Mouse (Mus musculus) WW6 (cell line): ENCODE measurements around the gene Gm11437.

Source experiments
- DNase-seq: peaks from one replicate; pipeline ENCODE4 v3.0.0-alpha.2; 2013; ENCODE audit warnings: low read depth, low spot score

Gm11437 gene

DNA sequence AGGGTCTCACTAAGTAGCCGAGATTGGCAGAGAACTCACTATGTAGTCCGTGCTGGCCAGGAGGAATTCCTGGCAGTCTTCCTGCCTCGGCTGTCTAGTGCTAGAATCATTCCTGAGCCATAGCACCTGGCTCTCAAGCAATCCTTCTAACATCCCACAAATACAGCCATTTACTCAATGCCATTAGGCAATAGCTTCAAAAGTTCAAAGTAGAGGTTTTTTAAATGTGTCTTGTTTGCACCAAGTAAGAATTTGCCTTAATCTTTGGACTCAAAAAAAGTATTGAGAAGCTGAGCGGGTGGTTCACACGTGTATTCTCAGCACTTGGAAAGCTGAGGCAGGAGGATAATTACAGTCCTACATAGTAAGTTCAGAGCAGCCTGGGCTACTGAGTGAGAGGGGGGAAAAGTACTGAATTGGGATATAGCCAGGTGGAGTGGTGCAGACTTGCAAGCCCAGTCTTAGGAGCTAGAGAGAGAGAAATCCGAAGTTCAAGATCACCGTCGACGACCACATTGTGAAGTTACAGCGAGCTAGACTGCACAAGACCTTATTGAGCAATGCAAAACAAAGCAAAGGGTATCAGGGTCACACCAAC is 22.0 kb downstream of the Gm11437 start:
- no peak for DNase-seq

DNA sequence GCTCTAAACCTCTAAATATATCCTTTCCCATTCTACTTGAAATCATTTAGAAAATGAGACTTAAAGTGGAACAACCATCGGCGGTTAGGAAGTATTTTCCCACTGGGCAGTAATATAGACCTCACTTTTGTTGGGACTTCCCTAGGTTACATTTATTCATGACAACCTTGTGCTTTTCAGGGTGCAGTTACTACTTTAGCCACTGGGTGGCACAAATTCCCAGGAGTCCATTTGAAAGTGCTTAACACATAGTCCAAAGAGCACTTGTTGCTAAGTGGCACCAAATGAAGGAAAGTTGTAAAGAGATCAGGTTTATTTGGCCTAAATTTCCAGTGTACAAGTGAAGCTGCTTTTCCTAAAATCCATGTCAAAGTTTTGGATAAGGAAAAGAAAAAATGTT is 25.5 kb downstream of the Gm11437 start:
- peak; percentile 71 for DNase-seq

DNA sequence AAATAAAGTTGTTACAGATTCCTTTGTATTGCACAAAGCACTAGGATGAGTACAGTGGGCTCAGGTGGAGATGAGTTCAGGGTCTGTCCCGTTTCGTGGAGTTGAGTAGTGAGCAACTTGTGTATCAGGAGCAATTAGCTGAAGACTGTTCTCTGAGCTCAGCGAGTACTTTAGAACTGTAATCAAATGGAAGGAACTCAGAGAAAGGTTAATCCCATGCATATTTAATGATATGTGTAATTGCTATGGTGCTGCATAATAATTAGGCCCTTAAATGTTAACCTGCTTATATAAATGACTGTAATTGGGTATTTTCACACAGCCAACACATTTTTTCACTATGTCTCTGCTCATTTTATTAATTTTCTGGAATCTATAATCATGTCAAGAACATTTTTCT is 30.8 kb downstream of the Gm11437 start:
- DNase-seq: no peak

DNA sequence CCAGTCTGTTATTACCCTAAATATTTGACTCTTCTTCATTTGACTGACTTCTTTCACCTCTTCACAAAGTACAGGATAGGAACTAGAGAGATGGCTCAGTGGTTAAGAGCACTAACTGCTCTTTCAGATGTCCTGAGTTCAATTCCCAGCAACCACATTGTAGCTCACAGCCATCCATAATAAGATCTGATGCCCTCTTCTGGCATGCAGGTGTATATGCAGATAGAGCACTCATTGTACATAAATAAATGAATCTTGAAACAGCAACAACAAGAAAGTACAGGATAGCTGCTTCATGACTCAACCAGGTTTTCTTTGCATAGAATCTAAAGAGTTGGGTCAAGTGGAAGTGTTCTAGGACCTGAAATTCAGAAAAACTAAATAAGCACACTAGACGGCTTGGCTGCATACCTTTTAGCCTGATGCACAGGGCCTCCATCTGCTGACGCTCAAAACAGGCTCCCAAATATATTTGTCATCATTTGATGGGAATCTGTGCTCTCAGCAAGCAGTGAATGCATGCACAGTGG is 32.9 kb downstream of the Gm11437 start:
- DNase-seq: no peak

DNA sequence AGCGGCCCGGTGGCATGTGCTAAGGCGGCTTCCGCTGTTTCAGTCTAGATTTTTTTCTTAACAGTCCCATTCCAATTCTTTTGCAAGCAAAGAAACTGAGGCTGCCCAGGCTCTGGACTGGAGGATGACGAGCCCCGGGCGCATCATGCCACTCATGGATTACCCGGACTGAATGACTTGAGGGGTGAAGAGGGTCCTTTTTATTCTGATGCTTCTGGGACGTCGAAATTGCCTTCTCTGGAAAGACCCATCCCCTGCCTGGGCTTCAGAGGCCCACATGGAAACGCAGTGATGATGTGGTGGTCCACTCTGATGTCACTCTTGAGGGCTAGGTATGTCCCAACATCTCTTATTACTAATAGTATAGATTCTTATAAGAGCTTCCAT is 37.5 kb downstream of the Gm11437 start:
- DNase-seq: no peak

DNA sequence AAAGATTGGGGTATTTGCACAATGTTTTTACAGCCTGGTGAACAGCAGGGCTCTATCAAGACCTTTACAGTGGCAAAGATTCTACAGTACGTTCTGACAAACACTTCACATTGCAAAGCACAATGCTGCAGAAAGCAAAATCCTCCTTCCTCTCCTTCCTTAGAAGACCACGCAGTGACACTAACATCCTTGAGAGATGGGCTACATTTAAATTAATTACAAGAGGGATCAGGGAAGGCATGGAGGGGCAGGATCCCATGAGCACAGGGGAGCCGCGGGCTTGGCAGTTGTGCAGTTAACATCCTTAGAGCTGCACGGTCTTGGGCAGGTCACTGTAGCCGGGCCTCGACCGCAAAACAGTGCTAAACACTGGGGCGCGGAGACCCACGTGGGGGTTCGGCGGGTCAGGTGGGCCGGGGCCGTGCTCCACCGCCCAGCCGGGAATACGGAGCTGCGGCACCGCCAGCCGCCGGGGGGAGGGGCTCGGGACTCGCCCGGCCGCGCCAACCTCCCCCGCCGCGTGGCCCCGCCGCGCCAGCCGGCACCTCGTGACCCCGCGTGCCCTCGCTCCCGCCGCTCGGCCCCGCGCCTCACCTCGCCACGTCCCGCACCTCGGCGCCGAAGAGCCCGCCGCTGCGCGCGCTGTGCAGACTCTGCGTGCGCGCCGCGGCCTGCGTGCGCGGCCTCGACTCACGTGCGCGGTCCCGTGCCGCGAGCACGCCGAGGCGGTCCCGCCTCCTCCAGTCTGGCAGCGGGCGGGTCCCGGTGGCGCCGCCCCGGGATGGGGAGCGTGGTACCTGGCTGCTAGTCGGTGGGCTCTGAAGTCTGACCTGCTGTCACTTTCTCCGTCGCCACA is 38.1 kb downstream of the Gm11437 start, which contains the start of the genes Tada2a and Acaca:
TSS of gene Tada2a (minus strand) at position 658 of the 856 bp plus-strand sequence.
TSS of gene Acaca (plus strand) at position 730 of the 856 bp plus-strand sequence.
- DNase-seq: peak; percentile 82

DNA sequence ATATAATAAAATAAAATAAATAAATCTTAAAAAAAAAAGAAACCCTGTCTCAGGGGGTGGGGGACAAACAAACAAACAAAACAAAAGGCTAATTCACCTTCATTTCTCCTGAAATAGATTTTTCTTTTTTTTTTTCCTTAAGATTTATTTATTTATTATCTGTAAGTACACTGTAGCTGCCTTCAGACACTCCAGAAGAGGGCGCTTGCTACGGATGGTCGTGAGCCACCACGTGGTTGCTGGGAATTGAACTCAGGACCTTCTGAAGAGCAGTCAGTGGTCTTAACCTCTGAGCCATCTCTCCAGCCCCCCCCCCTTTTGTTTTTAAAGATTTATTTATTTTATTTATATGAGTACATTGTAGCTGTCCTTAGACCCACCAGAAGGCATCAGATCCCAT is 39.3 kb downstream of the Gm11437 start:
- DNase-seq: no peak

DNA sequence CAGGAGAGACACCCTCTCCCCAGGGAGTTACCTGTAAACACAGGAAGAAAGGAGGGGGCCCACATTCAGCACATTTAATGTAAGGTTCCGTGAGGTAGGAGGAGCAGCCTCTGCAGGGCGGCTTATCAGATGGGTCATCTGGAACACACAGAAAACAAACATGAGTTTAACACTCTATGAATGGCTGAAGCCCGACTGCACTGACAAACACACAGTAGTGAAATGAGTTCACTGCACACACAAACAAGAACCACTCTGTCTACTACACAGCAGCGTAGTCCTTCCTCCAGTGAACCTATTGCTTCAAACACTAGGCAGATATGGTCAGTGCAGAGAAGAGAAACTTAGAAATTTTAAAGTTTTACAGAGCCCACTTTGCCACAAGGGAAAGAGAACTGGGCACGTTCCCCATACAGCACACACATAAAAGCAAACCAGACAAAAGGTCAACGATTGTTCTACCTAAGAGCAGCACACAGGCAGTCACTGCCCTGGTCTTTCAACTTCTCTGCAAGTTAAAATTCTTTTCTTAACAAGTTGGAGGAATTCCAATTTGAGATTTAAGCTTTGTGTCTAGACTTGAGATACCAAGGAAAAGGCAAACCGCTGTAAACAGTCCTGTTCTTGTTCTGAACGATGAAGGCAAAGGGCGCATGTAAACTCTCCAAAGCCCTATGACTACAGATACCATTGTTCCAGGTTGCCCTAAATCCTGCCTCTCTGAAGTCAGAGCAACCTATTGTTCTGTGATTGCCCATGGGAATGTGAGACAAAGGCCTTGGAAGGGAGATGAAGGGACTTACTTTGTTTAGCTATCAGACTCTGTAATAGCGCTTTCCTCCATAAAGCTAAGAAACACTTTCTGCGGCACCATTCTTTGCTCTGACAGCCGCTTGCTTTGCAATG is 46.0 kb downstream of the Gm11437 start:
- no peak for DNase-seq

DNA sequence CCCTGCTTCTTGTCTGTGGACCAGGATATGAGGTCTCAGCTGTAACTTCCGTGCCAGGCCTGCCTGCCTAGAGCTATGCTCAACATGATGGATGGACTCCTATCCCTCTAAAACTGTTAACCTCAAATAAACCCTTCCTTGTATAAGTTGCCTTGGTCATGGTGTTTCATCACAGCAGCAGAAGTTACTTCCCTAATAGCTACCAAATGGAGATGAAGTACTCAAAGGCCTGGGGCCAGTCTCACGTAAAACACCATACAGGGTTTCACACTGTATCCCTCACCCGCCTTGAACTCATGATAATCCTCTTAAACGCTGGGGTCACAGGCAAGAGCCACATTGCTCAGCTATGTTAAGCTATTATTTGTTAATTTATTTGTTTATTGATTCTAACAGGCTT is 49.8 kb downstream of the Gm11437 start:
- no peak for DNase-seq

DNA sequence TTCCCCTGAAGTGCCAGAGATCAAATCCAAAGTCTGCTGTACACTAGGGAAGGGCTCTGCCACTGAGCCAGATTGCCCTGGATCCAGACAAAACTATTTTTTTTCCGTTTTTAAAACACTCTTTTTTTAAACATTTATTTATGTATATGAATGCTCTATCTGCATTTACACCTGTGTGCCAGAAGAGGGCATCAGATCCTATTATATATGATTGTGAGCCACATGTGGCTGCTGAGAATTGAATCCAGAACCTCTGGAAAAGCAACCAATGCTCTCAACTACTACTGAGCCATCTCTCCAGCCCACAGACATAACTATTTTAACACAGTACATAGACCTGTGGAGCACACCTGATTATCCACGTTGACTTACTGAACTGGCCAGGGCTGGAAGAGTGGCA is 51.1 kb downstream of the Gm11437 start:
- DNase-seq: no peak

DNA sequence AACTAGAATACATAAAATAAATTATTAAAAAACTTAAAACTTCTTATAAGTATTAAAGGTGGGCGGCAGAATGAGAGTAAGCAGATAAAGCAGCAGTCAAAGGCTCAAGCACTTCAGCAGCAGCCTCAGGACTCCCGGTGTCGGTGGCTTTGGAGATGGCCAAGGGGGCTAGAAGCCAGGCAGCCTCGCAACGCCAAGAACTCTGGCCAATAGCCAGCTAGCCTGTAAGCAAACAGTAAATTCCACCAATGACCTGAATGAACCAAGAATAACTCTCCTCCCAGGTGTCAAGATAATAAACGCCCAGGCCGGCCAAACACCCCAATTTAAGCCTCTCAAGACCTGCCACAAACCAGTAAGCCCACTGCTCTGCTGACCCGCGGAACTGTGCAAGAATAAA is 51.6 kb downstream of the Gm11437 start:
- DNase-seq: no peak

DNA sequence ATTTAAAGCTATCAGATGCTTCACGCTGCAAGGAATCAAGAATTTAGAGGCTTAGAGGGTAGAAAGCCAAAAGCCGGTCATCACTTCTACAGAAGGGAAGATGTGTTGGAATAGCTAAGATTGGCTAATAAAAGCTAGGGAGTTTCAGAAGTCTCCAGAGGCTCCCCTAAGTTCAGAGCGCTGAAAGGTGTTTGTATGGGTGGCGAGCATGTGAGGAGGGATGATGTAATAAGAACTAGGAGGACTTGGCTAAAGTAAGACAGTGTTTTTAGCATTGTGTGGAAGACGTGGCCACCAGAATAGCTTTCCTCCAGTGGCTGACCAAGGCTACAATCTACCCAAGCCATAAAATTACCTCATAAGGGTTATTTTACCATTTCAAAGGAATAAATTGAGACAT is 53.7 kb downstream of the Gm11437 start:
- no peak for DNase-seq

DNA sequence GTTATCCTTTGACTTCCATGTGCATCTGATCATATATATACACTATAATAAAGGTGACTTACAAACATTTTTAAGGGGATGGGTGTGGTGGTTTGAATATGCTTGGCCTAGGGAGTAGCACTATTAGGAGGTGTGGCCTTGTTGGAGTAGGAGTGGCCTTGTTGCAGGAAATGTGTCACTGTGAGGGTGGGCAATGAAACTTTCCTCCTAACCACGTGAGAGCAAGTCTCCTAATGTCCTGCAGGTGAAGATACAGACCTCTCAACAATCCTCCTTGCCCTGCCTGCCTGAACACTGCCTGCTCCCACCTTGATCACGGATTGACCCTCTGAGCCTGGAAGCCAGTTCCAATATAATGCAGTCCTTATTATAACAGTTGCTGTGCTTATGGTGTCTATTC is 60.1 kb downstream of the Gm11437 start:
- DNase-seq: no peak

DNA sequence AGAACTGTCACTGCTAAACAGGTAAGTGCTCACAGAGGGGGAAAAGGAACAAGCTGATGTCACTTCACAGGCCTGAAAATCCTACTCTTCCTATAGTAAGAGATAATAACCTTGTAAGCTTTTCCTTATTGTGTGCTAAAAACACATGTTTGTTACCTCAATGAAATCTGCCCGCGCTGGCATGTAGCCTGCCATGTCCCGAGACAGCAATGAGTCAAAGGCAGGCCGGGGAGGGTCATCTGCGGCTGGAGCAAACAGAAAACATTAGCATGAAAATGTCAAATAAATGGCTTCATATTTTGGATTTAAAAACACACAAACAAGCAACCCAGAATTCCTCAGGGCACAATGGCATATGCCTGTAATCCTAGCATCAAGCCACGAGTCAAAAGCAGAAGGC is 63.2 kb downstream of the Gm11437 start:
- DNase-seq: no peak

DNA sequence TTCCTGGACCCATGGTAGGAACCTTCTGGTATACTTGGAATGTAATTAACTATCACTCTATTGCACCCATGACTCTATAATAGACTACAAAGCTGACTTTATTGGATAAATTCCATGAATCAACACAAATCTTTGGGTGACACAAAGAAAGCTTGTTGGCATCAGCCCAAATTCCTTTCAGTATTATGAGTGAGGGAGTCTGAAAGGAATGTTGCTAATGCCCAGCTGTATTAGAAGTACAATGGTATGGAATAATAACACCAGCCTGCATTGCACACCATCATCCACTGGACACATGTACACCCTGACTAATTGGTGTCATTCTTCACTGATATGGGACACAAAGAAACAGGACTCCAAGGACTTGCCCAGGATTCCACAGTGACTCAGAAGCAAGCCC is 66.1 kb downstream of the Gm11437 start:
- no peak for DNase-seq
